Mouse (Mus musculus) embryo, embryonic 10 days (tissue): ENCODE results near the gene Ncapg2.
A peak's percentile ranks its signal among the peaks of the same experiment; 100 is the strongest.

Source experiments
- DNase-seq: peaks from one replicate; pipeline ENCODE4 v3.0.0-alpha.2; 2015; ENCODE audit warnings: low spot score

The Ncapg2 gene

DNA sequence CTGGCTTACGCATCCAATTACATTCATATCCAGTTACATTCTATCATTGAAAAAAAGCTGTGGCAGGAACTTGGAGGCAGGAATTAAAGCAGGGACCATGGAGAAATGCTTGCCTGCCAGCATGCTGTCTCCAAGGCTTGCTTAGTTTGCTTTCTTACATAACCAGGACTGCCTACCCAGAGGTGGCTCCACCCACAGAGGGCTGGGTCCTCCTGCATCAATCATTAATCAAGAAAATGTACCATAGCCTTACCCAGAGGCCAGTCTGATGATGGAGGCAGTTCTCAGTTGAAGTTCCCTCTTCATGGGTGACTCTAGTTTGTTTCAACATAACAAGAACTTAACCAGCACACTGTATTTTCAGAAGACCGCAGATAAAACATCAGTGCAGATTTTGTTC is 44.3 kb downstream of the Ncapg2 start:
- no peak for DNase-seq

DNA sequence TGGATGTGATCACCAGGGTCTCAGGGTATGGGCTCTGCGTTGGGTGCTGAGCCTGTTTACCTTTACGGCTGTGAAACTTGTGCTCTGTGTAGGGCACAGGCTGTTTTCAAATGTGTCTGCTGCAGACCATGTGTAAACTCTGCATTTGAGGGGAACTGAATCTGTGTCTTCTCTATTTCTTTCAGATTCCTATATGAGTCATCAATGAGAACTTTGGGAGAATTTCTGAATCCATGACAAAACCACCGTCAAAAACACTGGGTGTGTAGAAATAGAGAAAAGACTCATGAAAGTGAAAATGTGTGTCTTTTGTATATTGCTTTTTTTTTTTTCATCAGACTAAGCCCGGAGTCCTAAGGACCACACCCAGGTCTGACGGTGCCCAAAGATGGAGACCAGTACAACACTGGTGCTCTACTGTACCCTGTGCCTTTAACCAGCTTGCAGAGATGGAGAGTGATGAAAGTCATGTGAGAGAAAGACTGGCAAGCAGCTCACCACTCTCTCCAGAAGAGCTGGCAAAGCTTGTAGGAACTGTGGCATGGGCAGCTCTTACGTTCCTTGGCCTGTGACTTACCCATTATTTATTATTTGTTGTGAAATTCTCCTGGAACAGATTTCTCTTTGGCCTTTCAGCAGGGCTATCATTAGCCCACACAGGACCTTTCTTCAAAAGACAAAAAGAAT is 55.3 kb downstream of the Ncapg2 start:
- no peak for DNase-seq

DNA sequence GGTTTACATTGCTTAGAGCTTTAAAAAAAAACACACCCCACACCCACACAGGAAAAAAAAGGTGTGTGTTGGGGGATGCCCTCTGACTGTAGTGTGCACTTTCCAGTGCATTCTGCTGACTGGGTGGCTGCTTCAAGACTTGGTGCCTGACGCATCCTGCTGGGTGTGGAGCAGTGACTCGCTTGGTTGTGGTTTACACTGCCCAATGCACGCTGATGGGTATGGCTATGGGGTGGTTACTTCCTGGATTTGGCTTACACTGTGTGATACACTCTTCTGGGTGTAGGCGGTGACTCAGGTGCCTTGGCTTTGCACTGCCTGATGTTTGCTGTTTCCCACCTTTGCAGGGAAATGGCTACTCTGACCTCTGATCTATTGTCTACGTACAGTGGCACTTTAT is 61.8 kb downstream of the Ncapg2 start:
- no peak for DNase-seq

DNA sequence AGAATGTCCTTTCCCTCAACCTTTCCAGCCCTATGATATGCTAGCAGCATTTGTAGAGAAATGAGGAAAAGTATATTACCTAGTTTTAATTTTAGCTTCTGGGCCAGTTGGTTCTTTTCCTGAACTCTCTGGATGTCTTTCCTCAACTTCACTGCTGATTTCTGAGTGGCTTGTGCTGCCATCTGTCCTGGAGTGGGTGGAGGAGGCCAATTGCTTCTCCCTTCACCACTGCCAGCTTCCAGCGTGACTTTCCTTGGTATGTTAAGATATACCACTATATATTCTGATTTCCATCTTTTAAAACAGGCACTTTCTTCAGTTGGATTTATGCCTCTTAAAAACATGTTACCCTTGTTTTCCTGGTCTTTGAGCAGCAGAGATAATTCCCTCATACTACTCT is 63.1 kb downstream of the Ncapg2 start:
- no peak for DNase-seq

DNA sequence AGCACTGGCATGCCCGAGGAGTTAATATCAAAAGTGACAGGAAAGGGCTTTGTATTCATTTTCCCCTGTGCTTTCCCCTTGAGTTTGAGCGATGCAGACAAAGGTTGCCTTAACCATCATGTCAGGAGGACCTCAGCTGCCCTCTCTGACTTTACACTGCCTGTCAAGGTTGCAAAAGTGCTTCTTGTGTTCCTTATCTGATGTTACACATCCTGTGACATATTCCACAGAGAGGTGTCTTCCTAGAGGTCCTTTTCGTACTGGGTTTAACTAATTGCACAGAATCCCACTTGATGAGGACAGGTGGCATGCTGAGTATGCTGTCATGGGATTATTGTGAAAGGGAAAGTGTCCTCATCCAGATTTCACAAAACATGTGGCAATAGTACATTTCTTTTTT is 63.9 kb downstream of the Ncapg2 start:
- DNase-seq = no peak

DNA sequence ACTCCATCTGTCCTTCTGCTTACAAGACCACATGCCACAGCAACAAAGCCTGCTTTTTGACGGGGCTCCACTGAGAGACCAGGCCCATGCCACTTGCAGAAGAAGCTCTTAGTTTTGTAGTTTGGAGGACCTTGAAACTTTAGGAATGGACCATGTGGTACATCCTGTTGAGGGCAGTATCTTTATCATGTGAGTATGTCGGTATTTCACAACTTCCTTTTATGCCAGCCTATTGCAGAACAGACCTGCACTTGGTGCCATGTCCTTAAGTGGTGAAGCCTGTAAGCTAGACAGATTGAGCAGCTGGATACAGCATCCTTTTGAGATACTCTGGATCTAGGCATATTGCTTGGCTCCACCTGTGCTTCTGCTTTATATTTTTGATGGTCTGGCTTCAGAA is 68.1 kb downstream of the Ncapg2 start:
- DNase-seq = no peak

DNA sequence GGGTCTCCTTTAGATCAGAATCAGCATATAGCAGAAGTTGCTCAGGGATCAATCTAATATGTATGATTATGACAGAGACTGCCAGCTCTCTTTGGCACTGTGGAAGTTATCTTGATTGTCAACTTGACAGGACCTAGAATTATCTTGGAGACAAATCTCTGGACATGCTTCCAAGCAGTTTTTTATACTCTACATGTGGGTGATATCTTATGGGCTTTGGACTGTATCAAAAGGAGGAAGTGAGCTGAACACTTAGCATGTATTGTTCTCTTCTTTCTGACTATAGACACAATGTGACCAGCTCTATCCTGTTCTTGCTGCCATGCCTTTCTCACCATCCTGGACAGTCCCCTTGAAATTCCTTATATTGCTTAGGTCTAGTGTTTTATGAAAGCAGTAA is 68.6 kb downstream of the Ncapg2 start:
- DNase-seq = no peak

DNA sequence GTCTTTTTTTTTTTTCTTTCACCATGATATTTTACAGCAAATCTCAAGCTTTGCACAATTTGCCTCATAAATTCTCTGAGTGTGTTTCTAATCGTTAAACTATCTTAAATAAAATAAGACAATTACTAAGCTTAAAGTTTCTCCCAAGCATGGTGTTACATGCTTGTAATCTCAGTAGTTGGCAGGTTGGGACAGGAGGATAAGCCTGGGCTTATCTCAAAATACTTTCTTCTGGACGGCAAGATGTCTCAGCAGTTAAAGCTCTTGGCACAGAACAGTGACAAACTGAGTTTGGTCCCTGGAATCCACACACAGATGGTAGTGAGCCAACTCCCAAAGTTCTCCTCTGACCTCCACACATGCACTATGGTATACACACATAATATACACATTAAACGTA is 69.5 kb downstream of the Ncapg2 start:
- no peak for DNase-seq

DNA sequence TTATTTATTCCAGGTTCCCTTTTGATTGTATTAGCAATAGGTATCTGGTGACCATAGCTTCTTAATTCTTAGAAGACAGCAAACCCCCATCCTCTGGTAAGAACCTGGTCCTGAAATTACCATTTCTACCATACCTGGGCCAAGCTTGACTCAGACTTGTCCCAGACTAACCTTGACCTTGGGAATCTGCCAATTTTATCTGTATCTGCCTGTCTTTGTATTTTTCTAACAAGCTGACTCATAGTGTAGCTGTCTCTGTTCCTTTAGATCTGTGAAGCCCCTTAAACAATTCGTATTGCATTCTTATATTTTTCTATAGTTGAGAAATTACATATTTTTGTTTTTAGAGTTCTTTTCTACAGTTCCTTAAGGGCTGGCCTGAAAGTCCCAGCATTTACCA is 73.6 kb downstream of the Ncapg2 start:
- DNase-seq = no peak

DNA sequence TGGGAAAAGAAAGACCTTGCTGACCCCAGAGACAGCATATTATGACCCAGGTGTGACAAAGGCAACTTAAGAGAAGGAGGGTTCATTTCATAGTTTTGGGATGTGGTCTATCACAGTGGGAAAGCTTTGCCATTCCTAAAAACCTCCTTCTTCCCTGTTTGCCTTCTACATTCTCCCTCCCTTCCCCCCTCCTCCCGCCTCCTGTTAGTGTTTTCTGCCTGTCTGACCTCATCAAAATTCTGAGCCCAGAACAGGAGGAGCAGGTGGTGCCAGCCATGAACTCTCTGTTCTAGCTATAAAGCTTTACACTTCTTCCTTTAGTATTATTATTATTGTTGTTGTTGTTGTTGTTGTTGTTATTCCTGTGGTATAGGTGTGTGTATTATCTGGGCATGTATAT is 76.7 kb downstream of the Ncapg2 start:
- no peak for DNase-seq

DNA sequence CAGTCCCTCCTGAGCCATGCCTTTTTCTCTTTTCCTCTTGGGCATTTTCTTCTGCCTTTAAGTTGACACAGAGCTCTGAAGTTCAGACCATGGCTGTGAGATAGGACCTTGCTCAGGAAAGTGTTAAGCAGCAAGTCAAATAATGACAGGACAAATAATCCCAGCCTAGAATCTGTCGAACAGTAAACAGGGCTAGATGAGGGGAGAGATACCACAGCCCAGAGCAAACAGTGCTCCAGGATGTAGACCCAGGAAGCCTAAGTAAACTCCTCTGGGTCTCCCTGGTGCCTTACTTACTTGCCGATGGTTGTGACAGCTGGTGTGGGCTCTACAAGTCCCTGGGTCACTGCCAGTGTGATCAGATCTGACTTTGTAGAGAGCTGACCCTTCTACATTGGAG is 78.4 kb downstream of the Ncapg2 start:
- DNase-seq = no peak

DNA sequence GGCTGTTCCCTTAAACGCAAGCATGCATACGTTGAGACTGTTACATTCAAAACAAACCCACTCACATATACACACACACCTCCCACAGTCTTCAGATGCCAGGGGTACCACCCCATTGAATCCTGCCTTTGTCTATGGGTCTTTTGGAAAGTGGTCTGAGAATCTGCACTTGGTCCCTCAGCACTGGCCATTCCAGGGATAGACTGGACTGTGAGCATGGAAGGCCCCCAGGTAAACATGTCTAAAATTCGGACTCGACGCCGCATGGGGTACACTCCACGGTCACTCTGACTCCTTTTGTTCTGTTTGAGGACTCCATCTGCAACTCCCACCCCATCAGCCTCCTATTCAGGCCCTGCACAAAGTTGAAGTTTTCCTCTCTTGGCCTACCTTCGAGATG is 79.8 kb downstream of the Ncapg2 start:
- no peak for DNase-seq

DNA sequence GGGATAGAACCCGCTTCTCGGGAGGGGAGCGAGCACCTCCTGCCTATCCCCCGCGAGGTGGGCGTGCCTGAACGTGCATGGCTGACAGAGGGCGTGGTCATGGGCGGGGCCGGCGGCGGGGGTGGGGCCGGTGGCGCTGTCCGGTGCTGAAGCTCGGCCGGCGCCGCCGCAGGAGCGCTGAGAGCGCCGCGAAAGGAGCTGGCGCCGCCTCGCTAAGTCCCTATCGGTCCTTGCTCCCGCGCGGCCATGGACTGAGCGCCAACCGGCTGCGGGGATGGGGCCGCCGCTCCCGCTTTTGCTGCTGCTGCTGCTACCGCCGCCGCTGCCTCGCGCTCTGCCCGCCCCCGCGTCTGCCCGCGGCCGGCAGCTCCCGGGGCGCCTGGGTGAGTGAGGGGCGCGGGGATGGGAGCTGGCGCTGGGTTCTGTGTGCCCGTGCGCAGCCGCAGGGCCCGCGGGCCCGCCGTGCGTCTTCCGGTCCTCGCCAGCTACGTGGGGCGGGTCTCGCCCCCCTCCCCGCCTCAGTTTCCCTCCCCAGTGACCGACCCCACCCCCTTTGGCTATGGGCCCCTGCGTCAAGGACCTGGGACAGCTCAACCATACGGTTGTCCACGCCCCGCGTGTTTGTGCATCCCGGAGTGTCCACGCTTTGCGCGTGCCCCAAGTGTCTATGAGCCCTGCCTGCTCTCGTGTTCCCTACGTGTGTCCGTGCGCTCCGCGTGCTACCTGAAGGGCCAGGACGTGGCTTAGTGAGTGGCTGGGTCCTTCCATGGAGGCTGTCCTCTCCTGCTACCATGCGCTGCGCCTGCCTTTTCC is 80.6 kb downstream of the Ncapg2 start, which contains the start of gene Ptprn2:
Gene Ptprn2 (plus strand): TSS at position 130 of the 813 bp plus-strand sequence.
- peak; percentile 84 for DNase-seq

DNA sequence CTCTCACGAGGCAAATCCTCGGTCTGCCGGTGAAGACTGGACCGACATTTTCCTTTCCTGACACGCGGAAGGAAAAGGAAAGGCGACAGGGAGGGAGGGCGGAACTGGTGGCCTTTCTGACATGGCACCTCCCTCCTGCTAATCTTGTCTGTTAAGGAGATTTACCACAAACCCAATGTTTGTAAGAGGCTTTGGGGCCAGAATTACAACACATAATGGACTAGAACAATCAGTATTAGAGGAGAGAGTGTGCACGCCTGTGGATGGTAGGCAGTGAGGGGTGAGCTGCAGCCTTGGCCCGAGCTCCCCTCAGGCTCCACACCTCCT is 81.2 kb downstream of the Ncapg2 start:
- DNase-seq = no peak

DNA sequence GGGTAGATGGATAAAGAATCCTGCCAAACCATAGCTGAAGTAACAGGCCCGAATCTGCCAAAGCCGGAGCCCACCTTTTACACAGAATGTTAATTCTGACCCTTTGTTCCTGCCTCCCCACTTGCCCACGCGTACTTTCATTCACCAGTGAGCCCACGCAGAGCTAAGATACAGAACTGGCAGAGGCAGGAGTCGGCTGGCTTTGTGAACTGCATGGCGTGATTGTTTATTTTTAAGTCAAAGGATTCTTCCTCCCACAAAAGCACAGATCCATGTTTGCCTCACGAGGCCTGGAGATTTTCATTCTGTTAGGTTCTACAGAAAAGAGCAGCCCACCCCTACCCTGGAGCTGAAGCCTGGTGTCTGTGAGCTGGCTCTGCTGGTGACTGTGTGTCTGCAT is 83.6 kb downstream of the Ncapg2 start:
- DNase-seq = no peak

DNA sequence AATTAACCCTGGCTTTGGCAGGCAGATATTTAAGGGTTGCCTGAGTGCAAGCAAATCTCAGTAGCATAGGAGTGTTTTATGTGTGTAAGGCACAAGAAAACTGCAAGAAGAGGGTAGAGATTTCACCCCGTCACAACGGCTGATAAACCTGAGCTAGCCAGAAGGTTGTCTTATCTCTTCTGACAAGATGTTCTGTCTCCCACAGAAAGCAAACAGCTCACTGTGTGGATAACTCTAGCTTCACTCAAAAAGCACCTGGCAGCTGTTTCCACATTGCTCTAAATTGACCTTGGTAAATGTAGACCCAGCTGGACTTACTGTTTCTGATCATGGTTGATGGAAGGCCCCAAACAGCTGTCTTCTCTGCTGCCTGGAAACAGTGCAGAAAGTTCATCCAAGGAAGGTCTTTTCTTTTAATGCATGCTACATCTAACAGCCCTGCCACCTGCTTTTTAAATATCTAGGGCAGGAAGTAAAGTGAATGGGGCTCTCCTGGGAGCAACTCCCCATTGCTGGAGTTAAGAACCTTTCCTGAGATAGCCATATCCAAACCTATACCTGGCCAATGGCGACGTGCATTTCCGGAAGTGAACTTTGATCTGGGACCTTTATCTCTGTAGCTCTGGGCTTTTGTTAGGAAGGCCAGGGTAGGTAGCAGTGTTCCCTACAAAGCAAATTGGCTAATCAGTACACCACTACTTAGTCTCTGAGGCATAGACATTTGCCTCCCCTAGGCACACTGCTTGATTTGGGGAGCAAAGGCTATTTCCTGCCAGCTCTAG is 85.6 kb downstream of the Ncapg2 start:
- DNase-seq = no peak

DNA sequence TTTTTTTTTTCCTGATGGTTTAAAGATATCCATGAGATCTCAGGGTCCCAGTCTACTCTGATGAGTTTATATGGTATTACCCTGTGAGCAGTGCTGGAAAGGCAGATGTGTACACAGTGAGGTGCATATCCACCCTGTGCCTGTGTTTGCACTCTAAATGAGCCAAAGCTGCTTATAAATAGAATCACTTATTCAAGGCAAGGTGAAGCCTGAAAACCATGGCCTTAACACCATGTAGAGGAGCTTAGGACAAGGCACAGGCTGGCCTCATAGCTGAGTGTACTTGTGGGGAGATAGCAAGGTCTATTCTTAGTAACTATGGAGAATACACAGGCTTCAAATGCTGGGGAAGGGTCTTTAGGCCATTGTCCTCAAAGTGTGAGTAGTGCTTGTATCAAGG is 93.5 kb downstream of the Ncapg2 start:
- DNase-seq = no peak

DNA sequence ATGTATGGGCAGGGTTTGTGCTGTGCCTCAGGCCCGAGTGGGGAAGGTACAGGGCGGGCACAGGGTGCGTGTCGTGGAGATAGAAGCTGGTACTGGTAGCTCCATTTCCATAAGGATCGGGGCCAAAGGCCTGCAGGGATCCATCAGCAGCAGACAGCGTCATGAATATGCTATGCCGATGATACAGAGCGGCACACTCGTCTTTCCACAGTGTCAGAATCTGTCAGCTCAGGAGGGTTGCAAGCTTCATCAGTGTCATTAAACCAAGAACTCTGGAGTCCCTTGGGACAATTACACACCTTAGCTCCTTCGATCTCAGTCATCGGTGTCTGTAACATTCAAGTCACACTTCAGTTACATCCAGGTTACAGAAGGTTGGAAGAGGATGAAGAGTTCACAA is 95.5 kb downstream of the Ncapg2 start:
- DNase-seq = no peak

DNA sequence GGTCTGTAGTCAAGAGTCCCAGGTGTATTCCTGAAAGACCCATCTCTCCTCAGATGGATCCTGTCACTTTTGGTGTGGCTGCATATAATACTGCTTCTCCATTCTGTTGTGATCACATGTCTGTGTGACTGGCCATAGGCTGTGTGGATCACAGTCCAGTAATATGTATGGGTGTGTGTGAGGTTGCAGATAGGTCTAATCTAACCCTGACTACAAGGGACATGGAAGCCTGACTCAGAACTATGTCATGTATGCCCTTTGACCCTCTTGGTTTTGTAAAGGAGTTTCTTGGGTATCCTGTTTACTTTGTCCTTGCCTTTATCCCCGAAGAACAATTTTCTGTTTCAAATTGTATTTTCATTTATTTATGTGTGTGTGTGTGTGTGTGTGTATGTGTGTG is 107.3 kb downstream of the Ncapg2 start:
- no peak for DNase-seq
